Mouse (Mus musculus): ENCODE data around the gene Rhot1. TPM values are rescaled to one million over a fixed set of nuclear protein-coding genes. Genes with fewer than 3 reads are reported as not detected.

The Rhot1 gene
- total RNA-seq (2014; rRNA removed; ENCODE audit: low replicate concordance) (77.3 and 89.3 TPM in 2 replicates), polyA plus RNA-seq (2015; fragmentation: Nextera tagmentation; extraction: Ambion mirVana) (48.8 and 53.8 TPM in 2 replicates)

GRCm38 (mm10) chr11:80208860-80209800, at the start of gene Rhot1:
Gene Rhot1 (plus strand): TSS chr11:80209019.
- under 1% methylated on average over 74 of the region's 78 CpGs for WGBS
- H3K27me3 ChIP-seq (ENCODE audit: control insufficient read depth, insufficient read depth, low read length), result no peaks in the 10 kb centered on the region
- peak within 1 kb of the TSS; percentile 98 for H3K4me3 ChIP-seq (ENCODE audit: low read depth, low read length)
- H3K4me2 ChIP-seq (ENCODE audit: low read depth, low read length), result peak within 1 kb of the TSS; percentile 73
- DNase-seq (ENCODE audit: low spot score), result peak; percentile 92
- peak within 1 kb of the TSS; percentile 97 for H3K9ac ChIP-seq (replicated peaks; ENCODE audit: low read depth, low read length)
- H3K36me3 ChIP-seq (replicated peaks; ENCODE audit: control insufficient read depth, insufficient read depth, low read length), result peaks cover 4% of the 10 kb centered on the region; the same call in 1 of the 2 replicates
- ATAC-seq (ENCODE audit: insufficient read depth, low read depth), result peak; percentile 93
- no peaks in the 10 kb centered on the region for H3K9me3 ChIP-seq (replicated peaks; ENCODE audit: control insufficient read depth, low read length)
- H3K4me1 ChIP-seq (ENCODE audit: control insufficient read depth, insufficient read depth), result peaks cover 10% of the 10 kb centered on the region
- peak; percentile 87 for TF ChIP-seq CTCF (IDR thresholded peaks at IDR 0.05; ENCODE audit: low read depth)
- TF ChIP-seq EP300 (IDR thresholded peaks at IDR 0.05; ENCODE audit: low read depth), result 0 out of 2 replicates have a peak, but pooled peaks have one; percentile 13
- H3K27ac ChIP-seq (ENCODE audit: low read depth), result peak within 1 kb of the TSS; percentile 99

GRCm38 (mm10) chr11:80161041-80161440, 47.8 kb upstream of the Rhot1 start:
- H3K9ac ChIP-seq (replicated peaks; ENCODE audit: low read depth, low read length), result no peak overlapping the region
- TF ChIP-seq CTCF (IDR thresholded peaks at IDR 0.05; ENCODE audit: low read depth) (no peak), EP300 (IDR thresholded peaks at IDR 0.05; ENCODE audit: low read depth) (no peak)
- no peak overlapping the region for H3K27ac ChIP-seq (ENCODE audit: low read depth)
- no peaks in the 10 kb centered on the region for H3K36me3 ChIP-seq (replicated peaks; ENCODE audit: control insufficient read depth, insufficient read depth, low read length)
- no peaks in the 10 kb centered on the region for H3K4me1 ChIP-seq (ENCODE audit: control insufficient read depth, insufficient read depth)
- H3K27me3 ChIP-seq (ENCODE audit: control insufficient read depth, insufficient read depth, low read length), result 0 out of 2 replicates have a peak, but pooled peaks cover under 1% of the 10 kb centered on the region
- no peak for ATAC-seq (ENCODE audit: insufficient read depth, low read depth)
- no peak for DNase-seq (ENCODE audit: low spot score)
- no peak overlapping the region for H3K4me2 ChIP-seq (ENCODE audit: low read depth, low read length)
- WGBS, result 76% methylated on average over 4 of the region's 4 CpGs
- no peaks in the 10 kb centered on the region for H3K9me3 ChIP-seq (replicated peaks; ENCODE audit: control insufficient read depth, low read length)
- no peak overlapping the region for H3K4me3 ChIP-seq (ENCODE audit: low read depth, low read length)

DNA sequence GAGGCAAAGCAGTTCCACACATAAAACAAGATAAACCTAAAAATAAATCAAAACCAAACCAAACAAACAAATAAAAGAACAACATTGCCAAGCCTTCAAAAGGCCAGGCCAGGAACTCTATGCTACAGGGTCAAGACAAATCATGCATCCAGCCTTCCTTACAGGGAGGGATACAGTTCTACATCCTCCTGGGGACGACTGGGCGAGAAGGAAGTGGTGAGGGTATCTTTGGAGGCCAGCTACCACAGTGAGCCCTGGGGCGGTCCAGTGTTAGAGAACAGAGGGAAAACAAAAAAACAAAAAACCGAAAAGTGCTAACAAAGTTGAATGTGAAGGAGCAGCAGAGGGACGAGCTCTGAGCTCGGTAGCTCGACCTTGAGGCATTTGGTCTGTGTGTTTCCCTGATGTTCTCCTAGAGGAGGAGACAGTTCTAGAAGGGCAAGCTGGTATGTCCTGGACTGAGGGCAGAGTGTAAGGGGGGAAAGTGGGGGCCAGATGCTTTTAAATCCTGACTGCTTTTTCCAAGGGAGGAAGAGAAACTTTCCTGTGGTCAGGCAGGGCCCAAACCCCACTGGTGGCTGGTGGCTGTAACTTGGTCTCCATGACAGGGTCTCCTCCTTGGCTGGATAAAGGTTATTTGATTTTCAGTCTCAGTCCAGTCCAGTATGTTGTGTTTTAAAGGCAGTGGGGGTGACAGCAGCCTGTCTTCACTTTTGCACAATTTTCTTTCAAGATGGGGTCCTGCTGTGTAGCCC, 45.3 kb upstream of the Rhot1 start:
- TF ChIP-seq CTCF (IDR thresholded peaks at IDR 0.05; ENCODE audit: low read depth) (no peak), EP300 (IDR thresholded peaks at IDR 0.05; ENCODE audit: low read depth) (no peak)
- no peak overlapping the region for H3K4me2 ChIP-seq (ENCODE audit: low read depth, low read length)
- DNase-seq (ENCODE audit: low spot score) (no peak), ATAC-seq (ENCODE audit: insufficient read depth, low read depth) (no peak)
- no peak overlapping the region for H3K27ac ChIP-seq (ENCODE audit: low read depth)
- WGBS, result 62% methylated on average over 7 of the region's 7 CpGs
- no peak overlapping the region for H3K4me3 ChIP-seq (ENCODE audit: low read depth, low read length)
- H3K9ac ChIP-seq (replicated peaks; ENCODE audit: low read depth, low read length), result no peak overlapping the region
- H3K9me3 ChIP-seq (replicated peaks; ENCODE audit: control insufficient read depth, low read length), result no peaks in the 10 kb centered on the region
- H3K27me3 ChIP-seq (ENCODE audit: control insufficient read depth, insufficient read depth, low read length), result no peaks in the 10 kb centered on the region
- no peaks in the 10 kb centered on the region for H3K36me3 ChIP-seq (replicated peaks; ENCODE audit: control insufficient read depth, insufficient read depth, low read length)
- no peaks in the 10 kb centered on the region for H3K4me1 ChIP-seq (ENCODE audit: control insufficient read depth, insufficient read depth)

DNA sequence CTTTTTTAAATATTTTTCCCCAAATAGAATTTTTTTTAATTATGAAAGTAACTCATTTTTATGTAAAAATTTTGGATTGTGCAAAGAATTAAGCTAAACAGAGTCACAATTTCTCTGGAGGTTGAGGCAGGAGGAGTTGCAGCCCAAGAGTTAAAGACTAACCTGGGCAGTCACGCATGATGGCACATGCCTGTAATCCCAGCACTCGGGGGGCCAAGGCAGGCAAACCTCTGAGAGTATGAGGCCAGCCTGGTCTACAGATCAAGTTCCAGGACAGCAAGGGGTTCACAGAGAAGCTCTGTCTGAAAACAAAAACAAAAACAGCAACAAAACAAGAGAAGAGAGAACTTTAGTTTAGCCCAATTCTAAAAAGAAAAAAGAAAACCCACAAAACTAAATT, 44.6 kb upstream of the Rhot1 start:
- TF ChIP-seq CTCF (IDR thresholded peaks at IDR 0.05; ENCODE audit: low read depth) (no peak), EP300 (IDR thresholded peaks at IDR 0.05; ENCODE audit: low read depth) (no peak)
- Histone ChIP-seq H3K27ac (ENCODE audit: low read depth) (no peak overlapping the region), H3K9ac (replicated peaks; ENCODE audit: low read depth, low read length) (no peak overlapping the region), H3K36me3 (replicated peaks; ENCODE audit: control insufficient read depth, insufficient read depth, low read length) (no peaks in the 10 kb centered on the region), H3K4me3 (ENCODE audit: low read depth, low read length) (no peak overlapping the region), H3K9me3 (replicated peaks; ENCODE audit: control insufficient read depth, low read length) (no peaks in the 10 kb centered on the region), H3K4me2 (ENCODE audit: low read depth, low read length) (no peak overlapping the region), H3K27me3 (ENCODE audit: control insufficient read depth, insufficient read depth, low read length) (no peaks in the 10 kb centered on the region), H3K4me1 (ENCODE audit: control insufficient read depth, insufficient read depth) (no peaks in the 10 kb centered on the region)
- DNase-seq (ENCODE audit: low spot score), result no peak
- WGBS, result 67% methylated on average over 2 of the region's 2 CpGs
- ATAC-seq (ENCODE audit: insufficient read depth, low read depth), result no peak

DNA sequence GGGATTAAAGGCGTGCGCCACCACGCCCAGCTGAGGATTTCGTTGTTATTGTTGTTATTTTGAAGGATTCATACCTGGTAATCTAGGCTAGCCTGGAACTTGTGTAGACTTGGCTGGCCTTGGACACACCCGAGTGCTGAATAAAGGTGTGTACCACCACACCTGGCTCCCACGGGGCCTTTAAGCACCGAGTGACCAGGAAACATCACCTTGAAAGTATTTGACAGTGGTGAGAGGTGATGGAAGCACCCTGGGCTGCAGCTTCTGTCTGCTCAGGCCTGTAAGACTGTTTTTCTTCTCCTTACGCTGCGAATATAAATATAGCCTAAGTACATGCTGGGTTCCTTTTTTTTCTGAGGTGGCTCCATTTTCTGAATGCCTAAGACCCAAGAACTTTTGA, 40.7 kb upstream of the Rhot1 start:
- Histone ChIP-seq H3K36me3 (replicated peaks; ENCODE audit: control insufficient read depth, insufficient read depth, low read length) (no peaks in the 10 kb centered on the region), H3K4me3 (ENCODE audit: low read depth, low read length) (no peak overlapping the region), H3K27me3 (ENCODE audit: control insufficient read depth, insufficient read depth, low read length) (no peaks in the 10 kb centered on the region), H3K9me3 (replicated peaks; ENCODE audit: control insufficient read depth, low read length) (no peaks in the 10 kb centered on the region), H3K9ac (replicated peaks; ENCODE audit: low read depth, low read length) (no peak overlapping the region), H3K4me2 (ENCODE audit: low read depth, low read length) (no peak overlapping the region), H3K27ac (ENCODE audit: low read depth) (no peak overlapping the region), H3K4me1 (ENCODE audit: control insufficient read depth, insufficient read depth) (no peaks in the 10 kb centered on the region)
- no peak for ATAC-seq (ENCODE audit: insufficient read depth, low read depth)
- no peak for DNase-seq (ENCODE audit: low spot score)
- TF ChIP-seq EP300 (IDR thresholded peaks at IDR 0.05; ENCODE audit: low read depth) (no peak), CTCF (IDR thresholded peaks at IDR 0.05; ENCODE audit: low read depth) (no peak)
- 86% methylated on average over 9 of the region's 9 CpGs for WGBS
